Mouse (Mus musculus): Measurements from ENCODE around the gene Rptor.

Gene Rptor

GRCm38 (mm10) chr11:119934773-119935172 lies 332.1 kb downstream of the Rptor start:
- DNase-seq (ENCODE audit: low spot score) = no peak

- DNase-seq (ENCODE audit: low spot score) = no peak
Observed at GRCm38 (mm10) chr11:119935457-119935856, 332.8 kb downstream of the Rptor start.

- DNase-seq (ENCODE audit: low spot score) = no peak
Observed at GRCm38 (mm10) chr11:119936456-119936855, 333.8 kb downstream of the Rptor start.

GRCm38 (mm10) chr11:119937216-119937615 lies 334.5 kb downstream of the Rptor start:
- DNase-seq (ENCODE audit: low spot score) = no peak

GRCm38 (mm10) chr11:119937772-119938502 lies 335.2 kb downstream of the Rptor start:
- no peak for DNase-seq (ENCODE audit: low spot score)

GRCm38 (mm10) chr11:119939073-119939710 lies 336.5 kb downstream of the Rptor start:
- DNase-seq (ENCODE audit: low spot score) = no peak

GRCm38 (mm10) chr11:119939711-119940106 lies 337.0 kb downstream of the Rptor start:
- no peak for DNase-seq (ENCODE audit: low spot score)

GRCm38 (mm10) chr11:119940142-119940541 lies 337.4 kb downstream of the Rptor start:
- no peak for DNase-seq (ENCODE audit: low spot score)

GRCm38 (mm10) chr11:119941794-119942193 lies 339.1 kb downstream of the Rptor start:
- no peak for DNase-seq (ENCODE audit: low spot score)

- DNase-seq (ENCODE audit: low spot score) = no peak
Observed at GRCm38 (mm10) chr11:119942201-119942726, 339.6 kb downstream of the Rptor start.

GRCm38 (mm10) chr11:119942727-119943427 lies 340.2 kb downstream of the Rptor start, which contains the start of gene Baiap2:
Gene Baiap2 (plus strand): TSS chr11:119942763.
- peak; percentile 91 for DNase-seq (ENCODE audit: low spot score)

GRCm38 (mm10) chr11:119943428-119943988 lies 340.8 kb downstream of the Rptor start:
- DNase-seq (ENCODE audit: low spot score) = peak; percentile 9

- no peak for DNase-seq (ENCODE audit: low spot score)
Observed at GRCm38 (mm10) chr11:119945343-119945742, 342.6 kb downstream of the Rptor start.

GRCm38 (mm10) chr11:119947426-119947825 lies 344.7 kb downstream of the Rptor start:
- no peak for DNase-seq (ENCODE audit: low spot score)

GRCm38 (mm10) chr11:119947897-119948296 lies 345.2 kb downstream of the Rptor start:
- DNase-seq (ENCODE audit: low spot score) = no peak

- DNase-seq (ENCODE audit: low spot score) = no peak
Observed at GRCm38 (mm10) chr11:119948305-119948704, 345.6 kb downstream of the Rptor start.

GRCm38 (mm10) chr11:119948803-119949202 lies 346.1 kb downstream of the Rptor start:
- DNase-seq (ENCODE audit: low spot score) = no peak

Data from spleen, adult 12 weeks (tissue).